Mouse (Mus musculus): ENCODE data around the gene Slc17a2. TPM values are rescaled to one million over a fixed set of nuclear protein-coding genes. Genes with fewer than 3 reads are reported as not detected.

Gene Slc17a2
- polyA plus RNA-seq, 1 experiment from 2014 or later: 0.12 TPM

GRCm38 (mm10) chr13:23866086-23866710, 59.4 kb downstream of the Slc17a2 start:
- no peak overlapping the region for H3K9ac ChIP-seq
- ATAC-seq (replicated peaks; ENCODE audit: low FRiP score): no peak; the same call in 1 of the 2 replicates
- 69% methylated on average over 9 of the region's 9 CpGs for WGBS

DNA sequence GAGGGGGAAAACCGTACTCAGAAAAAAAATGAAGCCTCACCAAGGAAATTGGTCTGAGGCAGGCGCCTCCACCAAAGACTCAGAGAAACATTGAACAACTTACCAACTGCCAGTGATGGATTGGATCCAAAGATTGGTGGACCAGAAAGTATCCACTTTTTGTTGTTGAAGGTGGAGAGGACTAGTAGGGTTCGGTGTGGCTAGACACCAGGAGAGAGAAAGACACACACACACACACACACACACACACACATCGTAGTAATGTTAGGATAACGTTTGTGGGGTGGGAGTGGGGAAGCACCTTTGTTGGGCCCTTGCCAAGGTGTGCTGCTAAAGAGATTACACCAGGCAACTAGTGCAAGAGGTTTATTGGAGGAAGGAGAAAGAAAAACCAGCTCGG, 60.2 kb downstream of the Slc17a2 start:
- Histone ChIP-seq H3K9ac (no peak overlapping the region), H3K4me2 (no peak overlapping the region), H3K4me3 (replicated peaks) (no peak overlapping the region), H3K36me3 (no peaks in the 10 kb centered on the region), H3K27me3 (no peaks in the 10 kb centered on the region), H3K27ac (no peak overlapping the region), H3K4me1 (peaks cover 7% of the 10 kb centered on the region), H3K9me3 (replicated peaks) (no peaks in the 10 kb centered on the region)
- 78% methylated on average over 6 of the region's 6 CpGs for WGBS
- no peak for ATAC-seq (replicated peaks; ENCODE audit: low FRiP score)

More at GRCm38 (mm10) chr13:23866086-23866710, 59.4 kb downstream of the Slc17a2 start:
- Histone ChIP-seq H3K4me2 (no peak overlapping the region), H3K36me3 (no peaks in the 10 kb centered on the region), H3K27me3 (no peaks in the 10 kb centered on the region), H3K27ac (peak overlapping the region; percentile 37; the same call in 1 of the 2 replicates), H3K4me1 (peaks cover 7% of the 10 kb centered on the region), H3K9me3 (replicated peaks) (no peaks in the 10 kb centered on the region), H3K4me3 (replicated peaks) (no peak overlapping the region)

- Histone ChIP-seq H3K27me3 (no peaks in the 10 kb centered on the region), H3K27ac (no peak within 1 kb of the TSS), H3K4me3 (replicated peaks) (no peak within 1 kb of the TSS), H3K9me3 (replicated peaks) (no peaks in the 10 kb centered on the region), H3K9ac (no peak within 1 kb of the TSS), H3K4me2 (no peak within 1 kb of the TSS), H3K36me3 (no peaks in the 10 kb centered on the region), H3K4me1 (peaks cover 7% of the 10 kb centered on the region)
- no peak for ATAC-seq (replicated peaks; ENCODE audit: low FRiP score)
- WGBS: 83% methylated on average over 7 of the region's 7 CpGs
These were observed 60.6 kb downstream of the Slc17a2 start, which contains the start of gene Slc17a1 for GRCm38 (mm10) chr13:23867405-23867804. Slc17a1 (plus strand) TSS chr13:23867750.

DNA sequence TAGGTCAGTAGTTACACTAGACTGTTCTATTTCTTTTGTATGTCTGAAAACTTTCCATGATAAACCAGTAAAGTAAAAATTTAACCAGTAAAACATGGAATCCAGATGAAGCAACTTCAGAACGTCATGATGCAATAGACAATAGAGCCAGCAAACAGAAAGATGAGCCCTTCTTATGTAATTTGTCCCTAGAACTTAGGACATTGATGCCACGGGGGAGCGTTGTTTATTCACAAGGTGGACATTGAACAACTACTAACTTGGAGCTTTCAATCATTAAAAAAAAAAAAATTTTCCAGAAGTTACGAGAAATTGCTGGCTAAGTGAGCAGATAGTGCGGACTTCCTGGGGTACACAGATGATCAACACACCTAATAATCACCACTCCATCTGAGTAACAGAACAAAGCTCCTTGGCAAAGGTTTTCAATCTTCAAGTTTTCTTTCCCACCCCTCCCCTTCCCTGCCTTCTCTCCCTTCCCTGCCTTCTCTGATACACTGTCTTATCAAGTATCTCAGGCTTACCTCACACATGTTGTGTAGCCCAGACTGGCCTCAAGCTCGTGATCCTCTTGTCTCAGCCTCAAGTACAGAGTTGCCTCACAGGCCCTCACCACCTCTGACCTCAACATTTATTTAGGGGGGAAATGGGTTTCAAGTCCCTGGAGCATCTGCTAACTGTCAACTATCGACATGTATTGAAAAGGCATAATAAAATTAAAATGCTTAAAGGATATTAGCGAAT, 62.2 kb downstream of the Slc17a2 start:
- H3K27me3 ChIP-seq: no peaks in the 10 kb centered on the region
- no peak overlapping the region for H3K9ac ChIP-seq
- H3K27ac ChIP-seq: no peak overlapping the region
- 83% methylated on average over 8 of the region's 8 CpGs for WGBS
- no peak overlapping the region for H3K4me3 ChIP-seq (replicated peaks)
- no peak for ATAC-seq (replicated peaks; ENCODE audit: low FRiP score)
- H3K4me2 ChIP-seq: no peak overlapping the region
- H3K4me1 ChIP-seq: peaks cover 7% of the 10 kb centered on the region
- no peaks in the 10 kb centered on the region for H3K9me3 ChIP-seq (replicated peaks)
- H3K36me3 ChIP-seq: no peaks in the 10 kb centered on the region

- no peaks in the 10 kb centered on the region for H3K9me3 ChIP-seq (replicated peaks)
- no peaks in the 10 kb centered on the region for H3K36me3 ChIP-seq
- no peaks in the 10 kb centered on the region for H3K27me3 ChIP-seq
- no peak overlapping the region for H3K4me3 ChIP-seq (replicated peaks)
- H3K9ac ChIP-seq: no peak overlapping the region
- peaks cover 7% of the 10 kb centered on the region for H3K4me1 ChIP-seq
- no peak for ATAC-seq (replicated peaks; ENCODE audit: low FRiP score)
- H3K4me2 ChIP-seq: no peak overlapping the region
- no peak overlapping the region for H3K27ac ChIP-seq
- WGBS: 67% methylated on average over 3 of the region's 3 CpGs
These were observed 63.2 kb downstream of the Slc17a2 start for GRCm38 (mm10) chr13:23869996-23870395.

- Histone ChIP-seq H3K27me3 (no peaks in the 10 kb centered on the region), H3K4me1 (no peaks in the 10 kb centered on the region), H3K36me3 (no peaks in the 10 kb centered on the region), H3K9ac (no peak overlapping the region), H3K9me3 (replicated peaks) (no peaks in the 10 kb centered on the region), H3K27ac (no peak overlapping the region), H3K4me2 (no peak overlapping the region), H3K4me3 (replicated peaks) (no peak overlapping the region)
- 79% methylated on average over 5 of the region's 5 CpGs for WGBS
- no peak for ATAC-seq (replicated peaks; ENCODE audit: low FRiP score)
These were observed 66.3 kb downstream of the Slc17a2 start for GRCm38 (mm10) chr13:23873141-23873540.

Other genes with a start within 250 kb of the Slc17a2 start
- gene Hist1h3e, start 244.6 kb upstream of the Slc17a2 start, polyA plus RNA-seq (2015; fragmentation: Nextera tagmentation; extraction: Ambion mirVana): 6.5 and 6.7 TPM in 2 replicates
- 84.7 and 118 TPM in 2 replicates for gene Hist1h2ae, start 235.8 kb upstream of the Slc17a2 start, polyA plus RNA-seq (2015; fragmentation: Nextera tagmentation; extraction: Ambion mirVana)
- gene Hist1h2bg, start 235.6 kb upstream of the Slc17a2 start, polyA plus RNA-seq (2015; fragmentation: Nextera tagmentation; extraction: Ambion mirVana): 10.6 and 10.9 TPM in 2 replicates
- 6.0 and 6.9 TPM in 2 replicates for gene Hist1h2bf, start 232.8 kb upstream of the Slc17a2 start, polyA plus RNA-seq (2015; fragmentation: Nextera tagmentation; extraction: Ambion mirVana)
- gene Hist1h2ad, start 232.6 kb upstream of the Slc17a2 start, polyA plus RNA-seq (2015; fragmentation: Nextera tagmentation; extraction: Ambion mirVana): 3.6 TPM in 2 replicates
- gene Hist1h3d, start 231.2 kb upstream of the Slc17a2 start, polyA plus RNA-seq (2015; fragmentation: Nextera tagmentation; extraction: Ambion mirVana): 6.5 and 7.5 TPM in 2 replicates
- 123 and 142 TPM in 2 replicates for gene Hist1h4d, start 225.4 kb upstream of the Slc17a2 start, polyA plus RNA-seq (2015; fragmentation: Nextera tagmentation; extraction: Ambion mirVana)
- 3.1 and 3.7 TPM in 2 replicates for gene Hist1h2be, start 185.9 kb upstream of the Slc17a2 start, polyA plus RNA-seq (2015; fragmentation: Nextera tagmentation; extraction: Ambion mirVana)
- 19.7 and 21.1 TPM in 2 replicates for gene Hist1h1e, start 184.4 kb upstream of the Slc17a2 start, polyA plus RNA-seq (2015; fragmentation: Nextera tagmentation; extraction: Ambion mirVana)
- 1.3 and 1.5 TPM in 2 replicates for gene Hist1h2ac, start 123.0 kb upstream of the Slc17a2 start, polyA plus RNA-seq (2015; fragmentation: Nextera tagmentation; extraction: Ambion mirVana)
- gene Hist1h2bc, start 122.8 kb upstream of the Slc17a2 start, polyA plus RNA-seq (2015; fragmentation: Nextera tagmentation; extraction: Ambion mirVana): 65.3 and 71.8 TPM in 2 replicates
- 0.31 TPM in 1 of 2 replicates, not detected in the other for gene Hist1h1t, start 111.2 kb upstream of the Slc17a2 start, polyA plus RNA-seq (2015; fragmentation: Nextera tagmentation; extraction: Ambion mirVana)
- gene Hist1h4c, start 108.5 kb upstream of the Slc17a2 start, polyA plus RNA-seq (2015; fragmentation: Nextera tagmentation; extraction: Ambion mirVana): 7.5 and 8.5 TPM in 2 replicates
- gene Hfe, start 96.1 kb upstream of the Slc17a2 start, polyA plus RNA-seq (2015; fragmentation: Nextera tagmentation; extraction: Ambion mirVana): 6.4 and 7.7 TPM in 2 replicates
- gene Hist1h1c, start 68.2 kb upstream of the Slc17a2 start, polyA plus RNA-seq (2015; fragmentation: Nextera tagmentation; extraction: Ambion mirVana): 24.1 and 27.2 TPM in 2 replicates
- gene Hist1h3c, start 61.4 kb upstream of the Slc17a2 start, polyA plus RNA-seq (2015; fragmentation: Nextera tagmentation; extraction: Ambion mirVana): 12.6 and 13.5 TPM in 2 replicates
- gene Hist1h2bb, start 60.3 kb upstream of the Slc17a2 start, polyA plus RNA-seq (2015; fragmentation: Nextera tagmentation; extraction: Ambion mirVana): 3.8 and 4.5 TPM in 2 replicates
- gene Hist1h2ab, start 55.9 kb upstream of the Slc17a2 start, polyA plus RNA-seq (2015; fragmentation: Nextera tagmentation; extraction: Ambion mirVana): 39.2 and 44.8 TPM in 2 replicates
- 10.8 and 11.3 TPM in 2 replicates for gene Hist1h3b, start 54.7 kb upstream of the Slc17a2 start, polyA plus RNA-seq (2015; fragmentation: Nextera tagmentation; extraction: Ambion mirVana)
- 5.4 and 6.4 TPM in 2 replicates for gene Hist1h4b, start 50.0 kb upstream of the Slc17a2 start, polyA plus RNA-seq (2015; fragmentation: Nextera tagmentation; extraction: Ambion mirVana)
- 0.35 TPM in 1 of 2 replicates, not detected in the other for gene Hist1h4a, start 45.8 kb upstream of the Slc17a2 start, polyA plus RNA-seq (2015; fragmentation: Nextera tagmentation; extraction: Ambion mirVana)
- gene Hist1h3a, start 44.6 kb upstream of the Slc17a2 start, polyA plus RNA-seq (2015; fragmentation: Nextera tagmentation; extraction: Ambion mirVana): 8.0 and 9.4 TPM in 2 replicates
- gene Hist1h1a, start 43.3 kb upstream of the Slc17a2 start, polyA plus RNA-seq (2015; fragmentation: Nextera tagmentation; extraction: Ambion mirVana): 2.3 and 3.1 TPM in 2 replicates
- gene Trim38, start 37.1 kb upstream of the Slc17a2 start, polyA plus RNA-seq (2015; fragmentation: Nextera tagmentation; extraction: Ambion mirVana): not detected in 2 replicates
- gene Slc17a3, start 32.4 kb downstream of the Slc17a2 start, polyA plus RNA-seq (2015; fragmentation: Nextera tagmentation; extraction: Ambion mirVana): 3.4 and 4.0 TPM in 2 replicates
- 9.3 TPM in 2 replicates for gene Slc17a1, start 60.8 kb downstream of the Slc17a2 start, polyA plus RNA-seq (2015; fragmentation: Nextera tagmentation; extraction: Ambion mirVana)
- gene Slc17a4, start 108.0 kb downstream of the Slc17a2 start, polyA plus RNA-seq (2015; fragmentation: Nextera tagmentation; extraction: Ambion mirVana): 2.7 and 2.9 TPM in 2 replicates
- not detected in 2 replicates for gene Hist1h2ba, start 127.2 kb downstream of the Slc17a2 start, polyA plus RNA-seq (2015; fragmentation: Nextera tagmentation; extraction: Ambion mirVana)
- gene Hist1h2aa, start 127.5 kb downstream of the Slc17a2 start, polyA plus RNA-seq (2015; fragmentation: Nextera tagmentation; extraction: Ambion mirVana): not detected in 2 replicates
- 0.23 and 0.60 TPM in 2 replicates for gene Scgn, start 184.2 kb downstream of the Slc17a2 start, polyA plus RNA-seq (2015; fragmentation: Nextera tagmentation; extraction: Ambion mirVana)